Mouse (Mus musculus) lung, embryonic 14.5 days (tissue): ENCODE measurements around the gene Disp1. TPM values are rescaled to one million over a fixed set of nuclear protein-coding genes. Genes with fewer than 3 reads are reported as not detected.

ENCODE experiments used
- ATAC-seq: fragments of 200-750 bp; cut with Nextera tagmentation; 2 replicates; pipeline ENCODE4 v1.8.0; 2017; ENCODE audit warnings: mild to moderate bottlenecking, moderate TSS enrichment, moderate library complexity; ENCODE audit not compliant: insufficient read depth
- DNase-seq: peaks from one replicate; pipeline ENCODE4 v3.0.0-alpha.2; 2015
- H3K27ac ChIP-seq: fragments of 300-500 bp; sonication (generic); 2 replicates; pipeline ENCODE4 v1.5.1; 2014; ENCODE audit warnings: low read depth, mild to moderate bottlenecking, moderate library complexity
- H3K27me3 ChIP-seq: fragments of 300-500 bp; sonication (generic); 2 replicates; pipeline ENCODE4 v1.6.1; 2014; ENCODE audit warnings: low read length, control low read depth; ENCODE audit not compliant: insufficient read depth
- H3K36me3 ChIP-seq: fragments of 300-500 bp; sonication (generic); 2 replicates; pipeline ENCODE4 v1.6.1; 2014; ENCODE audit warnings: control low read depth; ENCODE audit not compliant: insufficient read depth
- H3K4me1 ChIP-seq: fragments of 300-500 bp; sonication (generic); 2 replicates; pipeline ENCODE4 v1.6.1; 2014; ENCODE audit warnings: antibody characterized with exemption, control low read depth; ENCODE audit not compliant: insufficient read depth
- H3K4me2 ChIP-seq: fragments of 300-500 bp; sonication (generic); 2 replicates; pipeline ENCODE4 v1.6.1; 2014; ENCODE audit warnings: mild to moderate bottlenecking
- H3K4me3 ChIP-seq: fragments of 300-500 bp; sonication (generic); 2 replicates; pipeline ENCODE4 v1.5.1; 2014; ENCODE audit warnings: low read depth, low read length
- H3K9ac ChIP-seq: fragments of 300-500 bp; sonication (generic); 2 replicates; pipeline ENCODE4 v1.6.1; 2014
- H3K9me3 ChIP-seq: fragments of 300-500 bp; sonication (generic); 2 replicates; pipeline ENCODE4 v1.6.1; 2016; ENCODE audit warnings: low read depth, low read length, control low read depth
- CTCF ChIP-seq: IDR thresholded peaks from 2 replicates; pipeline ENCODE4 v1.5.1; 2016; ENCODE audit warnings: antibody characterized with exemption, low read depth
- whole genome bisulfite sequencing: fragments of 180-500 bp; shearing (Covaris S2); extraction: QIAGEN DNeasy Blood & Tissue Kit; methylation state at CpG from one replicate; pipeline ENCODE4 v1.1.7; 2014; 5-methylcytosine and 5-hydroxymethylcytosine counted together
- polyA plus RNA-seq: library from polyadenylated mRNA; unstranded; fragments of >200 nt; fragmentation: Nextera tagmentation; extraction: Ambion mirVana; gene quantifications from 2 replicates; pipeline ENCODE4 v1.2.1, GENCODE M21; 2014

The Disp1 gene
- polyA plus RNA-seq, 1 experiment from 2014 or later = 9.1 TPM

GRCm38 (mm10) chr1:183086843-183087242 lies 134.5 kb downstream of the Disp1 start:
- no peak overlapping the region for H3K27ac ChIP-seq
- H3K4me1 ChIP-seq = 0 out of 2 replicates have a peak, but pooled peaks cover 4% of the 10 kb centered on the region
- no peaks in the 10 kb centered on the region for H3K9me3 ChIP-seq
- WGBS = 94% methylated on average over 14 of the region's 14 CpGs
- H3K4me3 ChIP-seq = no peak overlapping the region
- no peak for TF ChIP-seq CTCF
- DNase-seq (no peak), ATAC-seq (no peak)
- H3K27me3 ChIP-seq = no peaks in the 10 kb centered on the region; the same call in 1 of the 2 replicates
- no peak overlapping the region for H3K9ac ChIP-seq
- peaks cover 48% of the 10 kb centered on the region for H3K36me3 ChIP-seq
- no peak overlapping the region for H3K4me2 ChIP-seq

- DNase-seq (peak; percentile 73), ATAC-seq (peak; percentile 66; the same call in 1 of the 2 replicates)
- H3K4me3 ChIP-seq = no peak overlapping the region
- no peaks in the 10 kb centered on the region; the same call in 1 of the 2 replicates for H3K27me3 ChIP-seq
- 57% methylated on average over 8 of the region's 8 CpGs for WGBS
- H3K4me2 ChIP-seq = no peak overlapping the region
- no peak overlapping the region for H3K27ac ChIP-seq
- TF ChIP-seq CTCF = no peak
- H3K36me3 ChIP-seq = peaks cover 46% of the 10 kb centered on the region
- H3K4me1 ChIP-seq = peaks cover 4% of the 10 kb centered on the region; the same call in 1 of the 2 replicates
- no peaks in the 10 kb centered on the region for H3K9me3 ChIP-seq
- H3K9ac ChIP-seq = no peak overlapping the region
These were observed 137.0 kb downstream of the Disp1 start for GRCm38 (mm10) chr1:183084085-183085050.

- H3K27me3 ChIP-seq = peaks cover 14% of the 10 kb centered on the region; the same call in 1 of the 2 replicates
- no peaks in the 10 kb centered on the region for H3K9me3 ChIP-seq
- no peak overlapping the region for H3K4me2 ChIP-seq
- no peak for DNase-seq
- no peak for TF ChIP-seq CTCF
- no peak overlapping the region for H3K4me3 ChIP-seq
- H3K9ac ChIP-seq = no peak overlapping the region
- no peak overlapping the region for H3K27ac ChIP-seq
- ATAC-seq = no peak
- WGBS = 73% methylated on average over 4 of the region's 4 CpGs
- H3K4me1 ChIP-seq = peaks cover 6% of the 10 kb centered on the region; the same call in 1 of the 2 replicates
- peaks cover 26% of the 10 kb centered on the region for H3K36me3 ChIP-seq
These were observed 138.9 kb downstream of the Disp1 start for GRCm38 (mm10) chr1:183082436-183082835.

DNA sequence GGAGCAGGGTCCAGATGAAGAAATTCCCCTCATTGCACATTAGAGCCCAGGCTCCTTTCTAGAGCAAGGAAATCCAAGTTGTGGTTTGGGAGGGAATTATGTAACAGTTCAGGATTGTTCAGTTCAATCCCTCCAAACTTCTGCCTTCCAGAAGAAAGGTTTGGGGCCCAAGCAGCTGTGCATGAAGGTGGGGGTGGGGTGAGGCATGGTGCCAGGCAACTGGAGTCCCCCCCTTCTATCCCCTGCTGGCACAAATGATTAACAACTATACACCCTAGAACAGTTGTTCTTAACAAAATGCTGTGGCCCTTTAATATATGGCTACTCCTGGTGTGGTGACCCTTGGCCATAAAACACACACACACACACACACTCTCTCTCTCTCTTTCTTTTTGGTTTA lies 140.2 kb downstream of the Disp1 start:
- TF ChIP-seq CTCF = no peak
- Histone ChIP-seq H3K9ac (no peak overlapping the region), H3K4me1 (peaks cover 6% of the 10 kb centered on the region; the same call in 1 of the 2 replicates), H3K36me3 (peaks cover 13% of the 10 kb centered on the region; the same call in 1 of the 2 replicates), H3K27ac (no peak overlapping the region), H3K9me3 (no peaks in the 10 kb centered on the region), H3K27me3 (peaks cover 21% of the 10 kb centered on the region), H3K4me3 (no peak overlapping the region), H3K4me2 (no peak overlapping the region)
- ATAC-seq (no peak), DNase-seq (no peak)

- ATAC-seq (peak; percentile 79), DNase-seq (peak; percentile 85)
- no peaks in the 10 kb centered on the region for H3K36me3 ChIP-seq
- 23% methylated on average over 15 of the region's 15 CpGs for WGBS
- peaks cover 15% of the 10 kb centered on the region; the same call in 1 of the 2 replicates for H3K4me1 ChIP-seq
- H3K27ac ChIP-seq = no peak overlapping the region
- H3K4me2 ChIP-seq = peak overlapping the region; percentile 27; the same call in 1 of the 2 replicates
- H3K9me3 ChIP-seq = no peaks in the 10 kb centered on the region
- no peak overlapping the region for H3K4me3 ChIP-seq
- H3K27me3 ChIP-seq = peaks cover 25% of the 10 kb centered on the region
- TF ChIP-seq CTCF = no peak
- H3K9ac ChIP-seq = no peak overlapping the region
These were observed 146.1 kb downstream of the Disp1 start for GRCm38 (mm10) chr1:183075121-183075822.

GRCm38 (mm10) chr1:183072263-183073050 lies 148.9 kb downstream of the Disp1 start:
- DNase-seq (peak; percentile 81), ATAC-seq (peak; percentile 84)
- no peak overlapping the region for H3K4me2 ChIP-seq
- peaks cover 13% of the 10 kb centered on the region; the same call in 1 of the 2 replicates for H3K4me1 ChIP-seq
- H3K9ac ChIP-seq = no peak overlapping the region
- no peak for TF ChIP-seq CTCF
- peak overlapping the region; percentile 43; the same call in 1 of the 2 replicates for H3K27ac ChIP-seq
- H3K27me3 ChIP-seq = peaks cover 19% of the 10 kb centered on the region
- H3K36me3 ChIP-seq = no peaks in the 10 kb centered on the region
- H3K4me3 ChIP-seq = no peak overlapping the region
- no peaks in the 10 kb centered on the region for H3K9me3 ChIP-seq
- WGBS = 49% methylated on average over 12 of the region's 12 CpGs
